Mouse (Mus musculus) forebrain, postnatal 0 days (tissue): ENCODE data around the gene Gm28053. TPM values are rescaled to one million over a fixed set of nuclear protein-coding genes. Genes with fewer than 3 reads are reported as not detected.

ENCODE experiments used
- ATAC-seq: fragments of 200-750 bp; cut with Nextera tagmentation; 2 replicates; pipeline ENCODE4 v1.8.0; 2017; ENCODE audit warnings: mild to moderate bottlenecking, moderate library complexity
- DNase-seq: peaks from one replicate; pipeline ENCODE4 v3.0.0-alpha.2; 2015
- H3K27ac ChIP-seq: fragments of 300-500 bp; sonication (generic); 2 replicates; pipeline ENCODE4 v1.5.1; 2014; ENCODE audit warnings: low read depth, mild to moderate bottlenecking, antibody characterized with exemption, low read length, moderate library complexity, mixed read lengths
- H3K27me3 ChIP-seq: fragments of 300-500 bp; sonication (generic); 2 replicates; pipeline ENCODE4 v1.6.1; 2014; ENCODE audit warnings: mild to moderate bottlenecking, low read length, mixed read lengths; ENCODE audit not compliant: insufficient read depth
- H3K36me3 ChIP-seq: fragments of 300-500 bp; sonication (generic); 2 replicates; pipeline ENCODE4 v1.6.1; 2014; ENCODE audit warnings: mild to moderate bottlenecking, moderate library complexity; ENCODE audit not compliant: insufficient read depth
- H3K4me1 ChIP-seq: fragments of 300-500 bp; sonication (generic); 2 replicates; pipeline ENCODE4 v1.6.1; 2014; ENCODE audit warnings: antibody characterized with exemption; ENCODE audit not compliant: insufficient read depth
- H3K4me2 ChIP-seq: fragments of 300-500 bp; sonication (generic); 2 replicates; pipeline ENCODE4 v1.6.1; 2014; ENCODE audit warnings: low read depth, mild to moderate bottlenecking, moderate library complexity
- H3K4me3 ChIP-seq: fragments of 300-500 bp; sonication (generic); 2 replicates; pipeline ENCODE4 v1.5.1; 2014; ENCODE audit warnings: low read depth, low read length, mixed read lengths
- H3K9ac ChIP-seq: fragments of 300-500 bp; sonication (generic); 2 replicates; pipeline ENCODE4 v1.6.1; 2014; ENCODE audit warnings: mild to moderate bottlenecking
- H3K9me3 ChIP-seq: fragments of 300-500 bp; sonication (generic); 2 replicates; pipeline ENCODE4 v1.6.1; 2016; ENCODE audit warnings: low read length
- CTCF ChIP-seq: sonication (generic); IDR thresholded peaks from 2 replicates; pipeline ENCODE4 v1.5.1; 2016; ENCODE audit warnings: antibody characterized with exemption, control low read depth, low read depth
- WGBS: fragments of 180-500 bp; shearing (Covaris S2); extraction: QIAGEN DNeasy Blood & Tissue Kit; methylation state at CpG from one replicate; pipeline ENCODE4 v1.1.7; 2014; 5-methylcytosine and 5-hydroxymethylcytosine counted together
- polyA plus RNA-seq: library from polyadenylated mRNA; unstranded; fragments of >200 nt; fragmentation: Nextera tagmentation; extraction: Ambion mirVana; gene quantifications from 2 replicates; pipeline ENCODE4 v1.2.1, GENCODE M21; 2015
- total RNA-seq: library from RNA; depleted of rRNA; stranded (reverse); fragments of >200 nt; gene quantifications from 2 replicates; pipeline ENCODE4 v1.2.3, GENCODE M21; 2014

Gene Gm28053
- total and polyA plus RNA-seq, 2 experiments from 2014 or later, result not detected

DNA sequence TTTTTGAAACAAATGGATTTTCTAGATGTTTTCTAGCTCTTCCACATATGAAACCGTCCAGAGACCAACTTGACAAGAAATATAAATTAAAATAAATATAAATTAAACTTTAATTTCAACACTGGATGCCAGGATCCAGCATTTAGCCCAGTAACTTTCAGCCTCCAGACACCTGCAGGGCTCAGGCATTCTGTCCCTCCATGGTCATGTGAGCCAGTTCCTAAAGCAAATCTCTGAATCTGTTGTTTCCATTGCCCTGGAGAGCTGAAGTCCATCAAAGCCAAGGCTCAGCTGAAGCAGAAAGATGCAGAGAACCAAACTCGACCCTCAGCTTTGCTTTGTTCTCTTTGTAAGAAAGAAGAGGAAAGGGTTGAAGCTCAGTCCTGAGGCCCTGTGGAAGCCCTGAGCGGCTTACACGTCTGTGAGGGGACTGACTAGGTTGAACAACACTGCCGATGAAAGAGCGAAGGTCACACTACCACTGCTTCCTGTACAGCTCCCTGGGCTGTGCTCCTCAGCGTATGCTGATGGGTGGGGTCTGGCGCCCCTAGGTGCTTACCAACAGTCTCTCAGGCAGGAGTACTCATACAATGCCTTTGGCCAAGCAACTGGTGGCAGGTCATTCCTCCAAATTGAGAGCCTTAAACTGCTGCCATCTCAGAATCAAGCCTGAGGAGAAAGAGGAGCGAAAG, 49.9 kb downstream of the Gm28053 start:
- no peak overlapping the region for H3K4me3 ChIP-seq
- H3K9me3 ChIP-seq, result no peaks in the 10 kb centered on the region
- H3K27me3 ChIP-seq, result no peaks in the 10 kb centered on the region
- H3K36me3 ChIP-seq, result no peaks in the 10 kb centered on the region
- no peak overlapping the region for H3K9ac ChIP-seq
- TF ChIP-seq CTCF, result no peak
- no peak for DNase-seq
- H3K4me1 ChIP-seq, result no peaks in the 10 kb centered on the region
- ATAC-seq, result no peak
- no peak overlapping the region for H3K27ac ChIP-seq
- WGBS, result 75% methylated on average over 9 of the region's 9 CpGs
- no peak overlapping the region for H3K4me2 ChIP-seq

DNA sequence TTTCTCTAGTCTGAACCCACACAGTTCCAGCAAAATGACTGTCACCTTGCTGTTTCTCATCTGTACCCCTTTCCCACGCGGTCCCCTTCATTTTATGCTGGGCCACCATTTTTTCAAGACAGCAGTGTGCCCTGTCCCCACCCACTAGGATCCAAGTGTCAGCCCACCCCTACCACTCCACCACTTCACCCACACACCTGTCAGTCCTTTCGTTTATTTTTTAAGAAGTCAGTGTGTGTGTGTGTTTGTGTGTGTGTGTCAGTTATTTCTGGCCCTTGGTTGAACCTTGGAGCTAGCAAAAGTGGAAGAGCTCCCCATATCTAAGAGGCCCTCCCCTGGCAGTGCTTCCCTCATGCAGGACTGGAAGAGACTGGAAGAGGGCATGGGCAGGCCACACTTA, 50.5 kb downstream of the Gm28053 start:
- 91% methylated on average over 3 of the region's 3 CpGs for WGBS
- H3K4me1 ChIP-seq, result no peaks in the 10 kb centered on the region
- no peak overlapping the region for H3K27ac ChIP-seq
- H3K4me2 ChIP-seq, result no peak overlapping the region
- no peaks in the 10 kb centered on the region for H3K9me3 ChIP-seq
- ATAC-seq (no peak), DNase-seq (no peak)
- no peak overlapping the region for H3K4me3 ChIP-seq
- no peak overlapping the region for H3K9ac ChIP-seq
- no peaks in the 10 kb centered on the region for H3K36me3 ChIP-seq
- TF ChIP-seq CTCF, result no peak
- no peaks in the 10 kb centered on the region for H3K27me3 ChIP-seq

DNA sequence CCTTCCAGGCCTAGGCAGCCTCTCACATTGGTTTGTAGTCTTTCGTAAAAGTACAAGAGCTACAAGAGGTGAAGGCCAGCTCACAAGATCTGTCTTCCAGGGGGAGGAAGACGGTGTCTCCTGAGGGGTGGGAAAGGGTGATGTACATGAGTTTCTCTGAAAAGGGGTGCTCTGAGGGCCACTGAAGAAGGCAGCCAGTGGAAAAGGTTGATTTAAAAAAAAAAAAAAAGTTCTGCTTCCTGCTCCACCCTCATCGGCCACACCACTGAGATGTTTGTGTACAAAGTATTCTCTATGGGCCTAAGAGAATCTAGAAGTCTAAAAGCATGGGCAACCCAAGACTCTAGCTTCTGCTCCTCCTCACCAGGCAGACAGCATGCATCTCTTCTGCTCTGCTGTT, 52.3 kb downstream of the Gm28053 start, which contains the start of gene Gimap3:
Gene Gimap3, minus strand, starts transcription at position 156 of the 400 bp plus-strand sequence.
- Histone ChIP-seq H3K9me3 (no peaks in the 10 kb centered on the region), H3K27me3 (no peaks in the 10 kb centered on the region), H3K4me1 (no peaks in the 10 kb centered on the region), H3K9ac (no peak within 1 kb of the TSS), H3K4me2 (no peak within 1 kb of the TSS), H3K4me3 (no peak within 1 kb of the TSS), H3K36me3 (no peaks in the 10 kb centered on the region), H3K27ac (no peak within 1 kb of the TSS)
- TF ChIP-seq CTCF, result no peak
- 87% methylated on average over 3 of the region's 3 CpGs for WGBS
- DNase-seq (no peak), ATAC-seq (no peak)

DNA sequence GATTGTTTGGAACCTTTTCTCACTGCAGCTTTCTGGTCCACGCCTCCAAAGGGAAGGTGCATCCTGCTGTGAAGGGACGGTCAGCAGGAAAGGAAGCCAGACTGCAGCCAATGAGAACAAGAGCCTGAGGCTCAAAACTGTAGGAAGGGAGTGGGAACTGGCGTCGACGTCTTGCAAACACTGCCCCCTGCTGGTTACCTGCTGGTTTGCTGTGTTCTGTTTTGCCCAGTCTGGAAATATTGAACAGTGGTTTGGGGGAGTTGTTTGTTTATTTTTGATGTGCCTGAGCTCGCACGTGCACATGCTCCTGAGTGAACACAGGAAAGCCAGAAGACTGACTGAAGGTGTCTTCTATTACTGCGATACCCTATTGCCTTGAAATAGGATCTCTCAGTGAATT, 53.6 kb downstream of the Gm28053 start:
- no peak overlapping the region for H3K4me3 ChIP-seq
- H3K9me3 ChIP-seq, result no peaks in the 10 kb centered on the region
- no peak overlapping the region for H3K27ac ChIP-seq
- TF ChIP-seq CTCF, result peak; percentile 87
- peak; percentile 76 for DNase-seq
- H3K4me2 ChIP-seq, result no peak overlapping the region
- H3K9ac ChIP-seq, result no peak overlapping the region
- peak; percentile 66 for ATAC-seq
- 8% methylated on average over 8 of the region's 8 CpGs for WGBS
- H3K27me3 ChIP-seq, result no peaks in the 10 kb centered on the region
- H3K36me3 ChIP-seq, result no peaks in the 10 kb centered on the region
- H3K4me1 ChIP-seq, result no peaks in the 10 kb centered on the region

DNA sequence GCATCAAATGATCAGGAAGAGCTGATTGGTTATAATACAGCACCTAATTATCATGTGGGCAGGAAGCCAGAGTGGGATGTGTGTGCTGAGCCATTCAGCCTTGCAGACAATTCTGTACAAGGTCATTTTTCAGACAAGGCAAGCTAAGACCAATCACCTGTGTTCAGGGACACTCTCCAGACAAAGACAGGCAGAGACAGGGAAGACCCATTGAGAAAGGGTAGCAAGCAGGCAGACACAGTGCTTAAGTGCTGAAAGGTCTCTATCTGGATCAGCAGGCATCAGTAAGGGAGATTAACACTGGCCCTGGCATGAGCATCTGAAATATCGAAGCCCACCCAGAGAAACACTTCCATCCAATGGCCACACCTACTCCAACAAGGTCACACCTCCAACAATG, 66.0 kb downstream of the Gm28053 start:
- TF ChIP-seq CTCF, result no peak
- Histone ChIP-seq H3K9me3 (no peaks in the 10 kb centered on the region), H3K9ac (no peak overlapping the region), H3K4me3 (no peak overlapping the region), H3K4me1 (no peaks in the 10 kb centered on the region), H3K27ac (no peak overlapping the region), H3K4me2 (no peak overlapping the region), H3K27me3 (no peaks in the 10 kb centered on the region), H3K36me3 (no peaks in the 10 kb centered on the region)
- DNase-seq, result no peak
- ATAC-seq, result no peak
- 80% methylated on average over 1 of the region's 1 CpGs for WGBS

DNA sequence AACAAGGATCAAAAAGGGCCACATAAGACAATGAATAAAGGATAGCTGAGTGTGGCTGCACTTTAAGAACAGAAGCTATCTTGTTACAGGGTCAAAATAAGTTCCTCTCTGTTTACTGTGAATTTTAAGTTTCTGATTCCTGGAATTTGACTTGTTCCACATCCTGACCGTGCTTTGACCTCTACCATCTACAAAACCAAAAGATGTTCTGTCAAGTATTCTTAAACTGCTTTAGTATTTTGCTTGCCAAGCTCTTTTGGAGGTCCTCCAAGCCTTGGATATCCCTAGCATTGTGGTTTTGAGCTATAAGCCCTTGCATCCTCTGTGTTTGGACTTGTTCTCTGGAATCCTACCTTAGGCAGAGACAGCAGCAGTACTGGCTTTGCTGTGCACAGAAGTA, 66.8 kb downstream of the Gm28053 start:
- Histone ChIP-seq H3K27me3 (no peaks in the 10 kb centered on the region), H3K4me1 (no peaks in the 10 kb centered on the region), H3K4me2 (no peak overlapping the region), H3K9me3 (no peaks in the 10 kb centered on the region), H3K9ac (no peak overlapping the region), H3K36me3 (no peaks in the 10 kb centered on the region), H3K4me3 (no peak overlapping the region), H3K27ac (no peak overlapping the region)
- ATAC-seq, result no peak
- TF ChIP-seq CTCF, result no peak
- DNase-seq, result no peak
- WGBS, result 79% methylated on average over 1 of the region's 1 CpGs

DNA sequence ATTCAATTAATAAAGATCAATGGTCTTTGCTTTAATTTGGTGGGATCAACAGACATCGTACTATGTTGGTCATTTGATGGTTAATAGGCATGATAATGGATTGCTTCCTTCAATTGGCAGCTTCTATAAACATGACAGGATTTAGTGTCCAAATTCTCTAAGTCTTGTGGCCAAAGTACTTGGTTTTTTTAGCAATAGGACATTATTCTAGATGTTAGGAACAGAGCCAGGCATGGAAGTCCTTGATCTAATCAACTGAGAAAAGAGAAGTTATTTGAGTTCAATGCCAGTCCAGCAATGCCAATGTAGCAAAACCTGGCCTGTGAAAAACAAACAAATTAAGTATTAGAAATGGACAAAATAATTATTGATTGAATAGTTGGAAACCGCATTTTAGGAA, 67.2 kb downstream of the Gm28053 start:
- Histone ChIP-seq H3K36me3 (no peaks in the 10 kb centered on the region), H3K4me3 (no peak overlapping the region), H3K4me1 (no peaks in the 10 kb centered on the region), H3K9me3 (no peaks in the 10 kb centered on the region), H3K27me3 (no peaks in the 10 kb centered on the region), H3K4me2 (no peak overlapping the region), H3K9ac (no peak overlapping the region), H3K27ac (no peak overlapping the region)
- DNase-seq (no peak), ATAC-seq (no peak)
- WGBS, result 75% methylated on average over 2 of the region's 2 CpGs
- TF ChIP-seq CTCF, result no peak
